Mouse (Mus musculus): ENCODE measurements around the gene Ugdh. TPM values are rescaled to one million over a fixed set of nuclear protein-coding genes. Genes with fewer than 3 reads are reported as not detected.

Gene Ugdh
- polyA plus RNA-seq, 1 experiment: 39.2 TPM

GRCm38 (mm10) chr5:65457086-65457827 lies 21.5 kb upstream of the Ugdh start:
- peak; percentile 24 for DNase-seq (ENCODE audit: low read depth)
- no peak for TF ChIP-seq POLR2A (IDR thresholded peaks at IDR 0.05; ENCODE audit: borderline replicate concordance, extremely low read depth, insufficient read depth, insufficient read length, poor library complexity, severe bottlenecking)
- no peak for TF ChIP-seq CTCF (IDR thresholded peaks at IDR 0.05; ENCODE audit: borderline replicate concordance, extremely low read depth, insufficient read depth, insufficient read length)

GRCm38 (mm10) chr5:65454771-65455170 lies 19.0 kb upstream of the Ugdh start:
- no peak for TF ChIP-seq POLR2A (IDR thresholded peaks at IDR 0.05; ENCODE audit: borderline replicate concordance, extremely low read depth, insufficient read depth, insufficient read length, poor library complexity, severe bottlenecking)
- no peak for TF ChIP-seq CTCF (IDR thresholded peaks at IDR 0.05; ENCODE audit: borderline replicate concordance, extremely low read depth, insufficient read depth, insufficient read length)
- DNase-seq (ENCODE audit: low read depth): no peak

GRCm38 (mm10) chr5:65448941-65449340 lies 13.2 kb upstream of the Ugdh start:
- no peak for DNase-seq (ENCODE audit: low read depth)
- TF ChIP-seq CTCF (IDR thresholded peaks at IDR 0.05; ENCODE audit: borderline replicate concordance, extremely low read depth, insufficient read depth, insufficient read length) (no peak), POLR2A (IDR thresholded peaks at IDR 0.05; ENCODE audit: borderline replicate concordance, extremely low read depth, insufficient read depth, insufficient read length, poor library complexity, severe bottlenecking) (no peak)

- no peak for TF ChIP-seq CTCF (IDR thresholded peaks at IDR 0.05; ENCODE audit: borderline replicate concordance, extremely low read depth, insufficient read depth, insufficient read length)
- TF ChIP-seq POLR2A (IDR thresholded peaks at IDR 0.05; ENCODE audit: borderline replicate concordance, extremely low read depth, insufficient read depth, insufficient read length, poor library complexity, severe bottlenecking): no peak
- DNase-seq (ENCODE audit: low read depth): no peak
Measured at GRCm38 (mm10) chr5:65447826-65448225, 12.1 kb upstream of the Ugdh start.

- TF ChIP-seq CTCF (IDR thresholded peaks at IDR 0.05; ENCODE audit: borderline replicate concordance, extremely low read depth, insufficient read depth, insufficient read length) (no peak), POLR2A (IDR thresholded peaks at IDR 0.05; ENCODE audit: borderline replicate concordance, extremely low read depth, insufficient read depth, insufficient read length, poor library complexity, severe bottlenecking) (no peak)
- no peak for DNase-seq (ENCODE audit: low read depth)
Measured at GRCm38 (mm10) chr5:65446756-65447155, 11.0 kb upstream of the Ugdh start.

GRCm38 (mm10) chr5:65444981-65445380 lies 9.2 kb upstream of the Ugdh start:
- DNase-seq (ENCODE audit: low read depth): no peak
- TF ChIP-seq POLR2A (IDR thresholded peaks at IDR 0.05; ENCODE audit: borderline replicate concordance, extremely low read depth, insufficient read depth, insufficient read length, poor library complexity, severe bottlenecking) (no peak), CTCF (IDR thresholded peaks at IDR 0.05; ENCODE audit: borderline replicate concordance, extremely low read depth, insufficient read depth, insufficient read length) (no peak)

- no peak for TF ChIP-seq CTCF (IDR thresholded peaks at IDR 0.05; ENCODE audit: borderline replicate concordance, extremely low read depth, insufficient read depth, insufficient read length)
- no peak for TF ChIP-seq POLR2A (IDR thresholded peaks at IDR 0.05; ENCODE audit: borderline replicate concordance, extremely low read depth, insufficient read depth, insufficient read length, poor library complexity, severe bottlenecking)
- no peak for DNase-seq (ENCODE audit: low read depth)
Measured at GRCm38 (mm10) chr5:65438041-65438440, 2.3 kb upstream of the Ugdh start.

- TF ChIP-seq CTCF (IDR thresholded peaks at IDR 0.05; ENCODE audit: borderline replicate concordance, extremely low read depth, insufficient read depth, insufficient read length): no peak
- TF ChIP-seq POLR2A (IDR thresholded peaks at IDR 0.05; ENCODE audit: borderline replicate concordance, extremely low read depth, insufficient read depth, insufficient read length, poor library complexity, severe bottlenecking): no peak
- DNase-seq (ENCODE audit: low read depth): no peak
Measured at GRCm38 (mm10) chr5:65435363-65435805, 365 bp downstream of the Ugdh start.

- TF ChIP-seq CTCF (IDR thresholded peaks at IDR 0.05; ENCODE audit: borderline replicate concordance, extremely low read depth, insufficient read depth, insufficient read length) (no peak), POLR2A (IDR thresholded peaks at IDR 0.05; ENCODE audit: borderline replicate concordance, extremely low read depth, insufficient read depth, insufficient read length, poor library complexity, severe bottlenecking) (no peak)
- peak; percentile 62 for DNase-seq (ENCODE audit: low read depth)
Measured at GRCm38 (mm10) chr5:65434471-65435362, 1.0 kb downstream of the Ugdh start.

- no peak for TF ChIP-seq CTCF (IDR thresholded peaks at IDR 0.05; ENCODE audit: borderline replicate concordance, extremely low read depth, insufficient read depth, insufficient read length)
- TF ChIP-seq POLR2A (IDR thresholded peaks at IDR 0.05; ENCODE audit: borderline replicate concordance, extremely low read depth, insufficient read depth, insufficient read length, poor library complexity, severe bottlenecking): no peak
- DNase-seq (ENCODE audit: low read depth): no peak
Measured at GRCm38 (mm10) chr5:65429441-65429840, 6.3 kb downstream of the Ugdh start.

GRCm38 (mm10) chr5:65428321-65428720 lies 7.4 kb downstream of the Ugdh start:
- no peak for TF ChIP-seq CTCF (IDR thresholded peaks at IDR 0.05; ENCODE audit: borderline replicate concordance, extremely low read depth, insufficient read depth, insufficient read length)
- TF ChIP-seq POLR2A (IDR thresholded peaks at IDR 0.05; ENCODE audit: borderline replicate concordance, extremely low read depth, insufficient read depth, insufficient read length, poor library complexity, severe bottlenecking): no peak

More at GRCm38 (mm10) chr5:65428321-65428720, 7.4 kb downstream of the Ugdh start:
- DNase-seq (ENCODE audit: low read depth): no peak
